Mouse (Mus musculus): ENCODE data around the gene Tmc3.

DNA sequence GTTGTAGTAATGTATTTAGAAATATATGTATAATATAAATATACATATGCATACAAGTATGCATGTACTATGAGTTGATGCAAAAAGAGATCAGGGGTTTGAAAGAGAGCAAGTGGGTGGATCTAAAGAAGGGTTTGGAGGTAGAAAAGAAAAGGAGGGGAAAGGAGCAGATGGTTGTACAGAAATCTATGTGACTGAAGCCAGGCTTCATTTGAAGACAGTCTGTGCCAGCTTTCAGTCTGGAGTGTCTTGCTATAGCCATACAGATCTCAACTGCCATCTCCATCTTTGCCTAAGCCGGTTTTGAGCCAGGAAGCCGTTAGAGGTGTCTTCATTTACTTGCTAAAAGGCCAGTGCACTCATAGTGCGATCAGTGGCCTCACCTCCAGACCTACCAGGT lies 30.5 kb downstream of the Tmc3 start:
- TF ChIP-seq CTCF (IDR thresholded peaks at IDR 0.05; ENCODE audit: low read depth, low read length) (no peak), POLR2A (IDR thresholded peaks at IDR 0.05; ENCODE audit: insufficient read depth, low read length) (no peak)
